Mouse (Mus musculus): ENCODE measurements around the gene Fam32a. TPM values are rescaled to one million over a fixed set of nuclear protein-coding genes. Genes with fewer than 3 reads are reported as not detected.
A peak's percentile ranks its signal among the peaks of the same experiment; 100 is the strongest.

The Fam32a gene
- polyA plus RNA-seq, 1 experiment: 59.6 TPM

DNA sequence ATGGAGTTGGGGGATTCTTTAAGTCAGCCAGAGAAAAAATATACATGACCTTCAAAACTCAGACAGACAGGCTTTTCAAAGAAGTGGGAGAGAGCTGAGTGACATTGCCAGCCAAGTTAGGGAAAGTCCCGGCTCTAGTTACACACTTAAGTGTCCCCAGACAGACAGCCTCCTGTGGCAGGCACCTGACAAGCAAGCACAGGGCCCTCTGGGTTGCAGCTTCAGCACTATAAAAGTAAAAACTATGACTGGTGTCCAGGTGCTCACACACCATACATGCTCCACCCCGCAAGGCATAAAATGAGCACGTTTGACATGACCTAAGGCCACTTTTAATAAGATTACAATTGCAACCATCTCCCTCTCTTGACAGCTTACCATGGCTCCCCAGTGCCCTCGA lies 41.1 kb downstream of the Fam32a start:
- H3K4me3 ChIP-seq (ENCODE audit: insufficient read depth, low read depth, low read length): no peak overlapping the region
- 56% methylated on average over 4 of the region's 4 CpGs for WGBS
- no peaks in the 10 kb centered on the region for H3K27me3 ChIP-seq (replicated peaks; ENCODE audit: control insufficient read depth, insufficient read depth, low read length)
- H3K4me1 ChIP-seq (ENCODE audit: control insufficient read depth, insufficient read depth, low read length): 0 out of 2 replicates have a peak, but pooled peaks cover 3% of the 10 kb centered on the region
- DNase-seq: no peak
- H3K27ac ChIP-seq (ENCODE audit: insufficient read depth, low read depth, low read length): no peak overlapping the region
- TF ChIP-seq CTCF (conservative IDR thresholded peaks at IDR 0.05; ENCODE audit: insufficient read depth, insufficient read length, low read depth, low read length): no peak
- no peak for TF ChIP-seq POLR2A (IDR thresholded peaks at IDR 0.05; ENCODE audit: low read depth, low read length)
- H3K36me3 ChIP-seq (ENCODE audit: control insufficient read depth, insufficient read depth, low read length): no peaks in the 10 kb centered on the region

DNA sequence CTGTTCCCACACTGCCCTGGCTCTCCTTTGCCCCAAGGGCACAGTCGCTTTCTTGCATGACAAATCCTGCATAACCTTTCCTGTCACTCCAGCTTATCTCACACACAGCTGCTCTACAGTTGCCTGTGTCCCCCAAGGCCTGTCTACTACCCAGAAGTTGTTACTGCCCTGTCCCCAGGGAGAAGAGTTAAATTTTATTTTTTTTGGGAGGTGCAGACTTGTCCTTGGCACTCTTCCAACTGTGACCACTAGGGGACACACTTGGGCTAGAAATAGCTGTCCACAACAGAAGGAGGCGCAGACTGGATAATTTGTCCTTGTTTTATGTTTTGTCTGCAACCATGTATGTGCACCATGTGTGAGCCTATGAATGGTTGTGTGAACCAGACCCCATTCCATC lies 41.5 kb downstream of the Fam32a start:
- no peaks in the 10 kb centered on the region for H3K27me3 ChIP-seq (replicated peaks; ENCODE audit: control insufficient read depth, insufficient read depth, low read length)
- 30% methylated on average over 2 of the region's 2 CpGs for WGBS
- no peaks in the 10 kb centered on the region for H3K36me3 ChIP-seq (ENCODE audit: control insufficient read depth, insufficient read depth, low read length)
- 0 out of 2 replicates have a peak, but pooled peaks cover 3% of the 10 kb centered on the region for H3K4me1 ChIP-seq (ENCODE audit: control insufficient read depth, insufficient read depth, low read length)
- H3K27ac ChIP-seq (ENCODE audit: insufficient read depth, low read depth, low read length): no peak overlapping the region
- peak; percentile 72 for DNase-seq
- TF ChIP-seq CTCF (conservative IDR thresholded peaks at IDR 0.05; ENCODE audit: insufficient read depth, insufficient read length, low read depth, low read length) (peak; percentile 64), POLR2A (IDR thresholded peaks at IDR 0.05; ENCODE audit: low read depth, low read length) (no peak)
- no peak overlapping the region for H3K4me3 ChIP-seq (ENCODE audit: insufficient read depth, low read depth, low read length)

DNA sequence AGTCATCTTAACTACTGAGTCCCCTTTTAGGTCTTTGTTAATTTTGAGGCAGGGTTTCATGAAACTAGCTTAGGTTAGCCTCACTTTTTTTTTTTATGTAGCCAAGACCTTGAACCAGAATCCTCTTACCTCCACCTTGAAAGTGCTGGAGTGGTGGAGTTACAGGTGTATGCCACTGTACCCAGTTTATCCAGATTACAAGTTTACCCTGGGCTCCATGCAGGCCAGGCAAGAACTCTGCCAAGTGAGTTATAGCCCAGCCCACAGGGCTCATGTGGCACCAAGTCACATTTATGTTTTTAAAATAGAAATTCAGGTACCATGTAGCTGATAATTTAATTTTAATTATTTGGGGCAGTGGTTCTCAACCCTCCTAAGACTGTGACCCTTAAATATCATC lies 41.9 kb downstream of the Fam32a start:
- TF ChIP-seq POLR2A (IDR thresholded peaks at IDR 0.05; ENCODE audit: low read depth, low read length): no peak
- TF ChIP-seq CTCF (conservative IDR thresholded peaks at IDR 0.05; ENCODE audit: insufficient read depth, insufficient read length, low read depth, low read length): no peak
- no peaks in the 10 kb centered on the region for H3K36me3 ChIP-seq (ENCODE audit: control insufficient read depth, insufficient read depth, low read length)
- H3K27ac ChIP-seq (ENCODE audit: insufficient read depth, low read depth, low read length): no peak overlapping the region
- H3K4me3 ChIP-seq (ENCODE audit: insufficient read depth, low read depth, low read length): no peak overlapping the region
- no peaks in the 10 kb centered on the region for H3K27me3 ChIP-seq (replicated peaks; ENCODE audit: control insufficient read depth, insufficient read depth, low read length)
- no peak for DNase-seq
- 0 out of 2 replicates have a peak, but pooled peaks cover 3% of the 10 kb centered on the region for H3K4me1 ChIP-seq (ENCODE audit: control insufficient read depth, insufficient read depth, low read length)

DNA sequence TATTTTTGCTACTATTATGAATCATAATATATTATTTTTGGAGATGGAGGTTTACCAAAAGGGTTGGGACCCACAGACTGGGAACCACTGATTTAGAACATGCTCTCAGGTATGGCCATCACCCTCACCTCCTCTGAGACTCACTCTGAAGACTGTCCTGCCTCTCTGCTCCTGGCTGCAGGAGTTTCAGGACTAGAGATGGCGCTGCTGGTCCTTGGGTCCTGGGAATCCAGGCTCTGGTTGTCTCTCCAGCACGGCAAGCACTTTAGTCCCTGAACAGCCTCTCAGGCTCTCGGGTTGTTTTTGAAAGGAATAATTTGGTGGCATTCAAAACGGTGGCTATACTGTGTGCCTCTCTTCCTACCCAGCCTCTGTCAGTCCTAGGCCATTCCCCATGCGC lies 42.3 kb downstream of the Fam32a start:
- no peaks in the 10 kb centered on the region for H3K27me3 ChIP-seq (replicated peaks; ENCODE audit: control insufficient read depth, insufficient read depth, low read length)
- 0 out of 2 replicates have a peak, but pooled peaks cover 3% of the 10 kb centered on the region for H3K4me1 ChIP-seq (ENCODE audit: control insufficient read depth, insufficient read depth, low read length)
- no peaks in the 10 kb centered on the region for H3K36me3 ChIP-seq (ENCODE audit: control insufficient read depth, insufficient read depth, low read length)
- H3K27ac ChIP-seq (ENCODE audit: insufficient read depth, low read depth, low read length): no peak overlapping the region
- WGBS: 61% methylated on average over 5 of the region's 5 CpGs
- DNase-seq: peak; percentile 46
- H3K4me3 ChIP-seq (ENCODE audit: insufficient read depth, low read depth, low read length): no peak overlapping the region
- TF ChIP-seq CTCF (conservative IDR thresholded peaks at IDR 0.05; ENCODE audit: insufficient read depth, insufficient read length, low read depth, low read length): peak; percentile 46
- no peak for TF ChIP-seq POLR2A (IDR thresholded peaks at IDR 0.05; ENCODE audit: low read depth, low read length)

DNA sequence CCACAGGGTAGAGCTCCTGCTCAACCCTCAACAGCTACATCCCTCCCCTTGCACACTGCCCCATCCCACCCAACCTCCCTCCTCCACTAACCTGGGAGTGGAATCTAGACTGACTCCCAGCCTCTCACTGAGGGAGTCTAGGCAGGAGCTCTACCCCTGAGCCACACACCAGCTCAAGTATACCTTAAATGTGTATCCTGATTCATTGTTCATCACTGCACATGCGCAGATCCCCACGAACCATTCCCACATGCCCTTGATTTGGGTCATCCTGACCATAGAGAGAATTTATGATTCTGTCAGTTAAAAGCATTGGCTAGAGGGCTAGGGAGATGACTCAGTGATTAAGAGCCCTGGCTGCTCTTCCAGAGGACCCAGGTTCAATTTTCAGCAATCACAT lies 43.2 kb downstream of the Fam32a start:
- H3K27me3 ChIP-seq (replicated peaks; ENCODE audit: control insufficient read depth, insufficient read depth, low read length): no peaks in the 10 kb centered on the region
- 0 out of 2 replicates have a peak, but pooled peaks cover 3% of the 10 kb centered on the region for H3K4me1 ChIP-seq (ENCODE audit: control insufficient read depth, insufficient read depth, low read length)
- no peak overlapping the region for H3K27ac ChIP-seq (ENCODE audit: insufficient read depth, low read depth, low read length)
- no peak overlapping the region for H3K4me3 ChIP-seq (ENCODE audit: insufficient read depth, low read depth, low read length)
- DNase-seq: no peak
- WGBS: 76% methylated on average over 2 of the region's 2 CpGs
- TF ChIP-seq POLR2A (IDR thresholded peaks at IDR 0.05; ENCODE audit: low read depth, low read length) (no peak), CTCF (conservative IDR thresholded peaks at IDR 0.05; ENCODE audit: insufficient read depth, insufficient read length, low read depth, low read length) (no peak)
- H3K36me3 ChIP-seq (ENCODE audit: control insufficient read depth, insufficient read depth, low read length): no peaks in the 10 kb centered on the region

DNA sequence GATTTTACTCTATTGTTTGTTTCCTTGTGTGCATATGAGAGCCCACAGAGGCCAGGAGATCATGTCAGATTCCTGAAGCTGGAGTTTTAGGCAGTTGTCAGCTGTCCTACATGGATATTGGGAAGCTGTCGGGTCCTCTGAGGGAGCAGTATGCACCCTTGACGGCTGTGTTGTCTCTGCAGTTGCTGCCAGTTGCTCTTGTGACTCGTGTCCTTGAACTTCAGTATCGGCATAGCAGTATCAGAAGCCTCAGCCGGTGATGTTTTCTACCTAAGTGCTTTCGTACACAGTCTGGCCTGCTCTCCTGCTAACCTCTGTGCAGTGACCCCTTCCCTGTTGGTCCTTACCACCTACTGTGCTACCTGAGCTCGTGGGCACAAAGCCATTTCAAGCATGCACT lies 43.9 kb downstream of the Fam32a start:
- DNase-seq: peak; percentile 14
- H3K27ac ChIP-seq (ENCODE audit: insufficient read depth, low read depth, low read length): no peak overlapping the region

DNA sequence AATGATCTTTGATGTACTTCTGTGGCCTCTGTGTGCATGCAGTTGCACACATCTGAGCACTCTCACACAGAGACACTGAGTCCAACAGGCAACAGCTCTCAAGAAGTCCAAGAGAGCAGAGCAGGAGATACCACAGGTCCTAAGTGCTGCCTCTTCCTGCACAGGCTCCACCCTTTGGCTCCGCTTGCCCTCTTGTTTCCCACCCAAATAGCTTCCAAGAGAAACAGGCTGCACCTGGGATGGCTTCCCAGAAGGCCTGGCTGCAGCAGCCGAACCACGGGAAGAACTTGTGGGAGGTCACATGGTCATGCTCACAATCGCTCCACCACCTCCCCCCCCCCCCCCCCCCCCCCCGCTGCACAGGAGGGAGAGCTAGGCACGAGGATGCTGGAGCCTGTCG lies 45.8 kb downstream of the Fam32a start:
- TF ChIP-seq POLR2A (IDR thresholded peaks at IDR 0.05; ENCODE audit: low read depth, low read length) (no peak), CTCF (conservative IDR thresholded peaks at IDR 0.05; ENCODE audit: insufficient read depth, insufficient read length, low read depth, low read length) (no peak)
- 23% methylated on average over 6 of the region's 7 CpGs for WGBS
- 0 out of 2 replicates have a peak, but pooled peaks cover 3% of the 10 kb centered on the region for H3K4me1 ChIP-seq (ENCODE audit: control insufficient read depth, insufficient read depth, low read length)
- no peaks in the 10 kb centered on the region for H3K36me3 ChIP-seq (ENCODE audit: control insufficient read depth, insufficient read depth, low read length)
- DNase-seq: peak; percentile 82
- no peak overlapping the region for H3K4me3 ChIP-seq (ENCODE audit: insufficient read depth, low read depth, low read length)
- no peak overlapping the region for H3K27ac ChIP-seq (ENCODE audit: insufficient read depth, low read depth, low read length)
- no peaks in the 10 kb centered on the region for H3K27me3 ChIP-seq (replicated peaks; ENCODE audit: control insufficient read depth, insufficient read depth, low read length)

More for the DNA sequence above, 43.9 kb downstream of the Fam32a start:
- no peak overlapping the region for H3K4me3 ChIP-seq (ENCODE audit: insufficient read depth, low read depth, low read length)
- H3K36me3 ChIP-seq (ENCODE audit: control insufficient read depth, insufficient read depth, low read length): no peaks in the 10 kb centered on the region
- no peaks in the 10 kb centered on the region for H3K27me3 ChIP-seq (replicated peaks; ENCODE audit: control insufficient read depth, insufficient read depth, low read length)
- TF ChIP-seq CTCF (conservative IDR thresholded peaks at IDR 0.05; ENCODE audit: insufficient read depth, insufficient read length, low read depth, low read length): no peak
- 0 out of 2 replicates have a peak, but pooled peaks cover 3% of the 10 kb centered on the region for H3K4me1 ChIP-seq (ENCODE audit: control insufficient read depth, insufficient read depth, low read length)
- WGBS: 47% methylated on average over 7 of the region's 7 CpGs

Measured in kidney, adult 2 months (tissue).